Mouse (Mus musculus) layer of hippocampus, adult 6 months (tissue): Measurements from ENCODE around the gene Olfr164. TPM values are rescaled to one million over a fixed set of nuclear protein-coding genes. Genes with fewer than 3 reads are reported as not detected.

ENCODE experiments used
- long read RNA-seq, 2 experiments: library from polyadenylated mRNA; unstranded; transcript quantifications; one replicate each; pipeline ENCODE4 v2.0.0; 2019 to 2020
- microRNA-seq: library from miRNA; unstranded; fragments of <30 nt; microRNA quantifications from one replicate; pipeline ENCODE4 v1.2.0, GENCODE M21; 2020
- polyA plus RNA-seq: library from polyadenylated mRNA; unstranded; fragments of <200 nt; fragmentation: Nextera tagmentation; gene quantifications from 2 replicates; pipeline ENCODE4 v1.2.3, GENCODE M21; 2021

Gene Olfr164
- not detected in 2 replicates for polyA plus RNA-seq
- long read RNA-seq, experiment 1: 0 reads
- long read RNA-seq, experiment 2: 0 reads

DNA sequence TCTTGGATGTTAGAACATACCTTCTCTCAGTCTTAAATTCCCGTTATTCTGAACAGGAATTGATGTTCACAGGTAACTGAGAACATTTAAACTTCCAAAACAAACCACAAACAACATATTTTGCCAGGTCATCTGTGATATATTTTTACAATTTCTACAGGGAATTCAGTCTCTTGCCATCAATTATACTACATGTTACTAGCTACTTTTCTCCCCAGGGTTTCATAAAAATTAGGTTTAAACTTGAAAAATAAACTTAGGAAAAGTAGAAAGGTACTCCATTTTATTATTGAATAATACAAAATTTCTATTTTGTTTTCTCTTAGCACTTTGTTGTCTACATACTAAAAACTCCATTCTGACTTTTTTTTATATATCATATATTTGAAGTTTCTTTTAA lies at the start of gene Olfr164:
Olfr164 (minus strand) TSS at position 101 of the 400 bp plus-strand sequence.

Small RNAs within 50 kb of the gene (microRNA-seq; reads per million reads assigned to microRNA genes)
- gene Gm23612: not detected

Other genes with a start within 250 kb of the Olfr164 start
- gene Olfr165, start 109.1 kb upstream of the Olfr164 start, polyA plus RNA-seq: not detected in 2 replicates
- not detected in 2 replicates for gene Olfr166, start 169.6 kb upstream of the Olfr164 start, polyA plus RNA-seq
- gene Olfr167, start 208.2 kb upstream of the Olfr164 start, polyA plus RNA-seq: not detected in 2 replicates
- gene Olfr168, start 221.5 kb upstream of the Olfr164 start, polyA plus RNA-seq: not detected in 2 replicates